Mouse (Mus musculus) midbrain, embryonic 13.5 days (tissue): ENCODE results near the gene Eif5a. TPM values are rescaled to one million over a fixed set of nuclear protein-coding genes. Genes with fewer than 3 reads are reported as not detected.
A peak's percentile ranks its signal among the peaks of the same experiment; 100 is the strongest.

Source experiments
- ATAC-seq: fragments of 200-750 bp; cut with Nextera tagmentation; 2 replicates; pipeline ENCODE4 v1.8.0; 2017; ENCODE audit warnings: mild to moderate bottlenecking, moderate TSS enrichment, moderate library complexity
- H3K27ac ChIP-seq: fragments of 300-500 bp; sonication (generic); 2 replicates; pipeline ENCODE4 v1.5.1; 2015; ENCODE audit warnings: inconsistent platforms, mild to moderate bottlenecking, moderate library complexity
- H3K27me3 ChIP-seq: fragments of 300-500 bp; sonication (generic); 2 replicates; pipeline ENCODE4 v1.6.1; 2015; ENCODE audit warnings: mild to moderate bottlenecking, inconsistent platforms
- H3K36me3 ChIP-seq: fragments of 300-500 bp; sonication (generic); 2 replicates; pipeline ENCODE4 v1.6.1; 2015; ENCODE audit warnings: mild to moderate bottlenecking, inconsistent platforms
- H3K4me1 ChIP-seq: fragments of 300-500 bp; sonication (generic); replicated peaks from 2 replicates; pipeline ENCODE4 v1.6.1; 2015; ENCODE audit warnings: inconsistent platforms
- H3K4me2 ChIP-seq: fragments of 300-500 bp; sonication (generic); replicated peaks from 2 replicates; pipeline ENCODE4 v1.6.1; 2015; ENCODE audit warnings: moderate library complexity, mild to moderate bottlenecking, inconsistent platforms
- H3K4me3 ChIP-seq: fragments of 300-500 bp; sonication (generic); replicated peaks from 2 replicates; pipeline ENCODE4 v1.5.1; 2015; ENCODE audit warnings: mild to moderate bottlenecking, inconsistent platforms
- H3K9ac ChIP-seq: fragments of 300-500 bp; sonication (generic); replicated peaks from 2 replicates; pipeline ENCODE4 v1.6.1; 2015; ENCODE audit warnings: mild to moderate bottlenecking, inconsistent platforms
- H3K9me3 ChIP-seq: fragments of 300-500 bp; sonication (generic); 2 replicates; pipeline ENCODE4 v1.6.1; 2016; ENCODE audit warnings: mild to moderate bottlenecking, inconsistent platforms
- WGBS: fragments of 180-500 bp; shearing (Covaris S2); methylation state at CpG from one replicate; pipeline ENCODE4 v1.1.7; 2015; 5-methylcytosine and 5-hydroxymethylcytosine counted together
- polyA plus RNA-seq: library from polyadenylated mRNA; unstranded; fragments of >200 nt; fragmentation: Nextera tagmentation; extraction: Ambion mirVana; gene quantifications from 2 replicates; pipeline ENCODE4 v1.2.1, GENCODE M21; 2015

Gene Eif5a
- polyA plus RNA-seq, 1 experiment from 2014 or later, result 1,188 TPM

DNA sequence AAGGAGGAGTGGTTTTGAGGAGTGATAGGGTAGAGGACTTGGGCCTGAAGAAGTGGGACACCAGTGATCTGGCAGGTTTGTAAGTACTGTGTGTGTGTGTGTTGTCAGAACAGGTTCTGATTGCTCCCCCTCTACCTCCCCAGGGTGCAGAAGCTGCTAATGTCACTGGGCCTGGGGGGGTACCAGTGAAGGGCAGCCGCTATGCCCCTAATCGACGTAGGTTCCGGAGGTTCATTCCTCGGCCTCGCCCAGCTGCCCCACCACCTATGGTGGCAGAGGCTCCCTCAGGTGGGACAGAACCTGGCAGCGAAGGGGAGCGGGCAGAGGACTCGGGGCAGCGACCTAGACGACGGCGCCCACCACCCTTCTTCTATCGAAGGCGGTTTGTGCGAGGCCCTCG is 18.0 kb upstream of the Eif5a start:
- Histone ChIP-seq H3K27me3 (peaks cover 42% of the 10 kb centered on the region), H3K4me2 (no peak overlapping the region), H3K36me3 (no peaks in the 10 kb centered on the region), H3K27ac (no peak overlapping the region), H3K4me3 (no peak overlapping the region), H3K4me1 (peaks cover 21% of the 10 kb centered on the region), H3K9ac (no peak overlapping the region), H3K9me3 (no peaks in the 10 kb centered on the region)
- WGBS, result 94% methylated on average over 17 of the region's 17 CpGs
- no peak for ATAC-seq

DNA sequence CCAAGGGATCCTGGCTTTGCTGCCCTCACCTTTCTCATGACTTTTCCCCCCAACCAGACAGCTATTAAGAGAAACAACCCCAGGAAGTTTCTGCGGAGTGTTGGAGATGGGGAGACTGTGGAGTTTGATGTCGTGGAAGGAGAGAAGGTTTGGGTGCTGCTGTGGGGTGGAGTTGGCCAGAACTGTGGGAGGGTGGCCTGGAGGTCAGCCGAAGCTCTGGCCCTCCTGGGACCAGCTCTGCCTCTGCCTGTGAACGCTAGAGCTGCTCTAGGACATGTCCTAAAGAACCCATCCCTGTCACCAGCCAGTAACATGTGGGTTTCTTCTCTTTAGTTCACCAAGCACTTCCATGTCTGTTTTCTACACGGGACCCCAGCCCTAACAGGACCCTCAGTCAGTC is 17.4 kb upstream of the Eif5a start:
- no peak overlapping the region for H3K4me2 ChIP-seq
- no peak overlapping the region for H3K4me3 ChIP-seq
- no peak overlapping the region for H3K27ac ChIP-seq
- no peak for ATAC-seq
- 66% methylated on average over 5 of the region's 5 CpGs for WGBS
- H3K36me3 ChIP-seq, result no peaks in the 10 kb centered on the region
- peaks cover 46% of the 10 kb centered on the region for H3K27me3 ChIP-seq
- H3K9ac ChIP-seq, result no peak overlapping the region
- H3K9me3 ChIP-seq, result no peaks in the 10 kb centered on the region
- peaks cover 21% of the 10 kb centered on the region for H3K4me1 ChIP-seq

DNA sequence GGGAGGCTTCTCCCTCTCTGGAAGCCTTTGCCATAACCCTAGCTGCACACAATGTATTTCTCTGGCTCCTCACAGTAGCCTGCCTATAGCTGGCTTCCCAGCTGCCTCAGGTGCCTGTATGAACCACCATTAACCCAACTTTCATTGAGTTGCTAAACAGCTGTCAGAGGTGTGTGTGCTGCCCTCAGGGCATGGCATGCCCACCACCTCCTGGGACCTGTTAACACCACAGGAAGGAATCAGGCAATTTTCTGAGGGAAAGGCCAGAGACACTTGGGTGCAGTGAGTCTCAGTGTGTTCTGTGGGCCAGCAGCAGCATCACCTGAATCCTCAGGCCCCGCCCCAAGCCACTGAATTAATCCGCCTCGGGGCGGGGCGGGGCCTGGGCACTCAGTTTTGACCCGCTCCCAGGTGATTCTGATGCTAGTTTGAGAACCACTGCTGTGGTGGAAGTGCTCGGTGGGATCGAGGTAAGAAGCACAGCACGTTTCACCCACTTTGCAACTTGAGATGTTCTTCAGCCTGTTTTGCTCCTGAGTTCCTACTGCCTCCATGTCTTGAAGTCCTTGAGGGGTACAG is 16.7 kb upstream of the Eif5a start:
- ATAC-seq, result no peak
- no peak overlapping the region for H3K27ac ChIP-seq
- H3K4me1 ChIP-seq, result peaks cover 21% of the 10 kb centered on the region
- H3K9me3 ChIP-seq, result no peaks in the 10 kb centered on the region
- peaks cover 46% of the 10 kb centered on the region for H3K27me3 ChIP-seq
- 20% methylated on average over 9 of the region's 9 CpGs for WGBS
- no peak overlapping the region for H3K4me2 ChIP-seq
- no peaks in the 10 kb centered on the region for H3K36me3 ChIP-seq
- H3K9ac ChIP-seq, result no peak overlapping the region
- H3K4me3 ChIP-seq, result no peak overlapping the region

DNA sequence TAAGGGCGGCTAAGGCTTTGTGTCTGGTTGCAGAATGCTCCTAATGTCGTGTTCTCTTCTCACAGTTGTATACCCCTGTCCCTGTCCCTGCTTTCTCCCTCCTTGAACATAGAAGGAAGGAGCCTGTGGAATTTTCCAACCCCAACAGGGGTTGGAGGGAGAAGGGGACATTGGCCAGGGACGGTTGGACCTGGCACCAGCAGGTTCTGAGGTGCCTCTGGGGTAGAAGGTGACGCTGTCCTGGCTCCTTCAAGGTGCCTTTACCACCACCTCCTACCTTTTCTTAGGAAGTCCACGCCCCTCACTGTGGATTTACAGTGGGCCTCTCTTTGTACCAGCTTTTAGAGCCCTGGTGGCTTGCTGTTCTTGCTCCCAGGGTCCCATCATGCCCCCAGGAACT is 16.1 kb upstream of the Eif5a start:
- Histone ChIP-seq H3K36me3 (no peaks in the 10 kb centered on the region), H3K27ac (no peak overlapping the region), H3K27me3 (peaks cover 46% of the 10 kb centered on the region), H3K4me3 (no peak overlapping the region), H3K4me1 (peaks cover 21% of the 10 kb centered on the region), H3K9me3 (no peaks in the 10 kb centered on the region), H3K9ac (peak overlapping the region; percentile 36; the same call in 1 of the 2 replicates), H3K4me2 (no peak overlapping the region)
- ATAC-seq, result no peak
- WGBS, result 68% methylated on average over 5 of the region's 5 CpGs

DNA sequence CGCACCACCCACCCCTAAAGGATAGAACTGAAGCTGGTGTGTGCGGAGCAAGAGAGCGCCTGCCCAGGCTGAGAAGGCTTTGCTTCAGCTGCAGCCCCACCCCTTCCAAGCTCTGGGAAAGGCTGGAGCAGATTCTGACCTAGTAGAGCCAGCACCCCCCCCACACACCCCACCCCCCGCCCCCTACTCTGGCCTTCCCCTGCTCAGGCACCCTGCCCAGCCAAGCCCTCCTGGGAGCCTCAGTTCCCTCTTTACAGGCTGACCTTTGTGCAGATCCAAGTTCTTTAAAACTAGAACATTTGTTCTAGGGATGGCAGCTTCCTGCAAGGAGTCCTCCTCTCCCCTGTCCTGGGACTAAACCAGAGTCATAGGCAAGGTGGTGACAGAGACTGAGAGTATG is 15.6 kb upstream of the Eif5a start:
- Histone ChIP-seq H3K9ac (no peak overlapping the region), H3K4me3 (no peak overlapping the region), H3K27ac (no peak overlapping the region), H3K9me3 (no peaks in the 10 kb centered on the region), H3K4me1 (peaks cover 21% of the 10 kb centered on the region), H3K4me2 (no peak overlapping the region), H3K27me3 (peaks cover 46% of the 10 kb centered on the region), H3K36me3 (no peaks in the 10 kb centered on the region)
- 38% methylated on average over 4 of the region's 4 CpGs for WGBS
- no peak for ATAC-seq

DNA sequence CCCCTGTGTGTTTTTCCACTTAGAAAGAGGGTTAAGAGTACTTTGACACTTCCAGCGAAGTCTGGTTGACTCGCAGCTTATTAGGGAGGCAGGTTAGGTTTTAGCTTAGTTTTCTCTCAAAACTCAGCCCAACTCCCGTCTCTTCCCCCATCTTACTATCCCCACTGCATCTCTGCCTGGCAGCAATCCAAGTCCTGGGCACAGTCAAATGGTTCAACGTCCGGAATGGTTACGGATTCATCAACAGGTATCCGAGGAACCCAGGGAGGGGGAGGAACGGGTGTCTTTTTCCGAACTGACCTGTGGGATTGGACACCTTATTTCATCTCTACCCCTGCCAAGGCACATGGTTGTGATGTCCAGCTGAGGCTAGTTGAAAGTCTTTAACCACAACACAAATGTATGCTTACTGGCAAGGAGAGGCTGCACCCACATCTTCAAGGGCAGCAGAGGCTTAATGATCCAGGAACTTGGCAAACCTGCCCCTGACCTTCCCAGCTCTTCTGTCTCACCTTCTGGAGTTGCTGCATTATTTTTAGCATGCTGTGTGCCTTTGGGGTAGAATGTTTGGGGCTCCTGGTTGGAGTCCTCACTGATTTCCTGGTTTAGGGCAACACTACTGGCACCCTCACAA is 15.1 kb upstream of the Eif5a start:
- Histone ChIP-seq H3K4me1 (peaks cover 21% of the 10 kb centered on the region), H3K27ac (no peak overlapping the region), H3K9ac (peak overlapping the region; percentile 75), H3K36me3 (no peaks in the 10 kb centered on the region), H3K9me3 (no peaks in the 10 kb centered on the region), H3K4me2 (peak overlapping the region; percentile 99), H3K27me3 (peaks cover 46% of the 10 kb centered on the region), H3K4me3 (peak overlapping the region; percentile 61)
- WGBS, result 44% methylated on average over 9 of the region's 9 CpGs
- no peak for ATAC-seq

DNA sequence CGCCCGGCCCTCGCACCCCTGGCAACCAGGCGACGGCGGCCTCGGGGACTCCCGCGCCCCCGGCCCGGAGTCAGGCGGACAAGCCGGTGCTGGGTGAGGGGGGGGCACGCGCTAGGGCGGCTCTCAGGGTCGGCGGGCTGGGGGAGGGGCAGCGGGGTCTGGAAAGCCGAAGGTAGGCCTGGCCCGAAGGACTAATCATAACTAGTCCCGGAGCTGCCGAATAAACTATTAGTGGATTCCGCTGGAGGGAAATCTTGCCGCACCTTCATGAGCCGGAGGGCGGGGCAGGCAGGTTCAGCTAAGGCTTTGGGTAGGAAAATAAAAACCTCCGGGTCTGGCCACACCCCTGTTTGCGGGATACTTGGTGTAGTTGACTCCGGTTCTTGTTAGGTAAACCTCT is 14.4 kb upstream of the Eif5a start:
- H3K27me3 ChIP-seq, result peaks cover 46% of the 10 kb centered on the region
- ATAC-seq, result peak; percentile 31
- H3K9me3 ChIP-seq, result no peaks in the 10 kb centered on the region
- H3K36me3 ChIP-seq, result no peaks in the 10 kb centered on the region
- H3K4me1 ChIP-seq, result peaks cover 21% of the 10 kb centered on the region
- H3K27ac ChIP-seq, result no peak overlapping the region
- peak overlapping the region; percentile 99 for H3K4me2 ChIP-seq
- peak overlapping the region; percentile 61 for H3K4me3 ChIP-seq
- H3K9ac ChIP-seq, result peak overlapping the region; percentile 75
- WGBS, result 2% methylated on average over 30 of the region's 30 CpGs

DNA sequence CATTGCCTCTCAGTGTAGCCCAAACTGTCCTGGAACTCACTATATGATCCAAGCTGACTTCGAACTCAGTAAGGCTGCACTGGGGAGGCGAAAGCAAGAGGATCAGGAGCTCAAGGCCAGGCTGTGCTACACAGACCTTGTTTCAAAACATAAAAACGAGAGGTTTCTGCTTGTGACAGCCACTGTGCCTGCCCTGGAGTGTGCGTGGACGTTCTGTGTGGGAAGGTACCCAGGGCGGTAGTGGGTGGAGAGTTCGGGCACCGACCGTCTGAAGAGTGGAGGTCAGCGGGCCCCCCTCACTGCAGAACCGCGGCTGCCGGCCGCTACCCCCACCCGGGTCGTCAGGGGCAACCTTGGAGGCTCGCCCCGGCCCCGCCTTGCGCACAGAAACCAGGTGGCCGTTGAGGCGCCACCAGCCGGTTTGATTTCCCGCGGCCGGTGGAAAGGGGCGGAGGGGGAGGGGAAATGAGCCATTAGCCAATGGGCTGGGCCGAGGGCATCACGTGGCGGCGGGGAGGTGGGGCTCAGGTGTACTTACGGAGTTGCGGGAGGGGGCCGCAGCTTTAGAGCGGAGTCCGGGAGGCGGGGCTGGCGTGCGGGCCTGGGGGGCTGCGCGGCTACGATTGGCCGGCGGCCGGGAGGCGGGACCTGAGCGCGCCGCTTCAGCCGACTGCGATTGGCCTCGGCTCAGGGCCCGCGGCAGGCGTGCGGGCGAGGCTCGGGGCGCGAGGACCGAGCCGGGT is 13.6 kb upstream of the Eif5a start, which contains the start of gene Ybx2:
Ybx2 (plus strand) TSS at position 660 of the 743 bp plus-strand sequence.
- H3K4me3 ChIP-seq, result peak within 1 kb of the TSS; percentile 61
- peaks cover 46% of the 10 kb centered on the region for H3K27me3 ChIP-seq
- H3K36me3 ChIP-seq, result no peaks in the 10 kb centered on the region
- ATAC-seq, result peak; percentile 92
- H3K27ac ChIP-seq, result 0 out of 2 replicates have a peak within 1 kb of the TSS, but pooled peaks have one; percentile 35
- 2% methylated on average over 50 of the region's 62 CpGs for WGBS
- peaks cover 21% of the 10 kb centered on the region for H3K4me1 ChIP-seq
- H3K4me2 ChIP-seq, result peak within 1 kb of the TSS; percentile 99
- H3K9me3 ChIP-seq, result no peaks in the 10 kb centered on the region
- peak within 1 kb of the TSS; percentile 75 for H3K9ac ChIP-seq

DNA sequence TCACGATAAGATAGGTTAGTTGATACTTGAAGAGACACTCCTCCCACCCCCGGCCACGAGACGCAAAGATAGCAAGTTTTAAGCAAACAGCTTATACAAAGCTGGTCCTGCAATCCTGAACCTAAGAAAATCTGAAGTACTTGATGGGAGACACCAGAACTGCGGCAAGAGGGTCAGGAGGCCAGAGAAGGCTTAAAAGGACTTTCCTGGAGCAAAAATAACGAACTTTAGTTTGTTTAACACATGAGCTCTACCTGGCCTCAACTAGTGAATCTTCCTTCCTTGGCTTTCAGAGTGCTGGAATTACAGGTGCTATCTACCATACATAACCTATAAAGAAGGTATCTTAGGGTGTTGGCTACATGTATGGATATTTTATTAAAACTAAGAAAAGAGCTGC is 12.9 kb upstream of the Eif5a start:
- Histone ChIP-seq H3K27ac (no peak overlapping the region), H3K4me2 (peak overlapping the region; percentile 99), H3K9me3 (no peaks in the 10 kb centered on the region), H3K27me3 (peaks cover 46% of the 10 kb centered on the region), H3K36me3 (no peaks in the 10 kb centered on the region), H3K4me1 (peaks cover 21% of the 10 kb centered on the region), H3K4me3 (peak overlapping the region; percentile 7; the same call in 1 of the 2 replicates), H3K9ac (no peak overlapping the region)
- WGBS, result 14% methylated on average over 6 of the region's 6 CpGs
- ATAC-seq, result no peak

DNA sequence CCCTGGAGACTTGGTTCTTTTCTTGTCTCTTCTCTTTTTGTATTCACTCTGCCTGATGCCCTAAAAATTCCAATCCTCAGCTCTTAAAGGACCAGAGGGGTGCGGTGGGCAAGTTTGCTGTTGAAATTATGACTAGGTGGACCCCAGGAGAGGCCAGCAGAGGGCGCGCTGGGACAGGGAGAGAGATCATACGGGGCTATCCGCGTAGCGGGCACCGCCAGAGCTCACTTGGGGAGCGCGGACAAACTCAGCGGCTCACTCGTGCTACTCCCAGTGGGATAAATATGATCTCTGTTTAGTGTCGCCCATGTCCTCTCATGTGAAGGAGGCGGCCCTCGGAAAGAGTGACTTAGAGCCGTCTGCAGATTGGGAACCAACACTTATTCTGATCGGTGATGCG is 12.4 kb upstream of the Eif5a start:
- 1% methylated on average over 18 of the region's 18 CpGs for WGBS
- H3K4me2 ChIP-seq, result peak overlapping the region; percentile 99
- no peaks in the 10 kb centered on the region for H3K36me3 ChIP-seq
- H3K27ac ChIP-seq, result no peak overlapping the region
- peak overlapping the region; percentile 7; the same call in 1 of the 2 replicates for H3K4me3 ChIP-seq
- peaks cover 21% of the 10 kb centered on the region for H3K4me1 ChIP-seq
- no peaks in the 10 kb centered on the region for H3K9me3 ChIP-seq
- peak; percentile 59; the same call in 1 of the 2 replicates for ATAC-seq
- no peak overlapping the region for H3K9ac ChIP-seq
- H3K27me3 ChIP-seq, result peaks cover 43% of the 10 kb centered on the region

DNA sequence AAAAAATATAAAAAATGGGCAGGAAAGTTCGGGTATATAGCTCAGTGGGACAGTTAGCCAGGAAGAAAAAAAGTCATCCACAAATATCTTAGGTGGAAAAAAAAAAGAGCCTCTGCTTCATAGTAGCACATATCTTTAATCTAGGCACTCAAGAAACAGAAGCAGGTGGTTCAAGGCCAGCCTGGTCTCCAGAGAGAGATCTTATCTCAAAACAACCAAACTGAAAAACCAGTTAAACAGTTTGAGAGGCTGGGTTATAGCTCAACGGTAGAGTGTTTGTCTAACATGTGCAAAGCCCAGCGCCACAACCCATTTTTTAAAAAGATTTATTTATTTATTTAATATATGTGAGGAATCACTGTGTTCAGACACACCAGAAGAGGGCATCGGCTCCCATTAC is 11.3 kb upstream of the Eif5a start:
- no peak for ATAC-seq
- 82% methylated on average over 4 of the region's 4 CpGs for WGBS
- H3K9me3 ChIP-seq, result no peaks in the 10 kb centered on the region
- H3K9ac ChIP-seq, result no peak overlapping the region
- peaks cover 21% of the 10 kb centered on the region for H3K4me1 ChIP-seq
- H3K36me3 ChIP-seq, result no peaks in the 10 kb centered on the region
- no peak overlapping the region for H3K27ac ChIP-seq
- peaks cover 32% of the 10 kb centered on the region for H3K27me3 ChIP-seq
- no peak overlapping the region for H3K4me3 ChIP-seq
- H3K4me2 ChIP-seq, result no peak overlapping the region

DNA sequence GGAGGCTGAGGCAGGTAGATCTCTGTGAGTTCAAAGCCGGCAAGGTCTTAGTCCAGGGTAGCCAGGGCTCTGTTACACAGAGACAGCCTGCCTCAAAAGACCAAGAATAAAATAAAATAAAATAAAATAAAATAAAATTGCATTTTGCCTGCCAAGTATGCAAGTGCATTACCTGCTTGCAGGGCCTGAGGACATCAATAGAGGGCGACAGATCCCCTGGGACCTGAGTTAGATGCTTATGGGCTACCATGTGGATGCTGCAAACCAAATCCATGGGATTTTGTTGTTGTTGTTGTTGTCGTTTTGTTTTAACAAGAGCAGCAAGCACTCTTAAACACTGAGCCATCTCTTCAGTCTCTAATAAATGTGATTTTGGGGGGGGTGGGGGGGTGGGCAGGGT is 10.5 kb upstream of the Eif5a start:
- Histone ChIP-seq H3K4me3 (no peak overlapping the region), H3K4me1 (peaks cover 19% of the 10 kb centered on the region), H3K27ac (no peak overlapping the region), H3K4me2 (no peak overlapping the region), H3K36me3 (no peaks in the 10 kb centered on the region), H3K9me3 (no peaks in the 10 kb centered on the region), H3K27me3 (peaks cover 23% of the 10 kb centered on the region), H3K9ac (no peak overlapping the region)
- no peak for ATAC-seq
- 42% methylated on average over 3 of the region's 3 CpGs for WGBS
